Mouse (Mus musculus) heart, embryonic 13.5 days (tissue): ENCODE results near the gene Wdr86. TPM values are rescaled to one million over a fixed set of nuclear protein-coding genes. Genes with fewer than 3 reads are reported as not detected.

Source experiments
- ATAC-seq: fragments of 200-750 bp; cut with Nextera tagmentation; 2 replicates; pipeline ENCODE4 v1.8.0; 2017; ENCODE audit warnings: moderate TSS enrichment; ENCODE audit not compliant: insufficient number of reproducible peaks, low FRiP score, low TSS enrichment; ENCODE audit errors: extremely low read depth
- H3K27ac ChIP-seq: fragments of 300-500 bp; sonication (generic); replicated peaks from 2 replicates; pipeline ENCODE4 v1.5.1; 2015; ENCODE audit warnings: moderate library complexity, mild to moderate bottlenecking, inconsistent platforms
- H3K27me3 ChIP-seq: fragments of 300-500 bp; sonication (generic); replicated peaks from 2 replicates; pipeline ENCODE4 v1.6.1; 2015; ENCODE audit warnings: mild to moderate bottlenecking, inconsistent platforms
- H3K36me3 ChIP-seq: fragments of 300-500 bp; sonication (generic); 2 replicates; pipeline ENCODE4 v1.6.1; 2015; ENCODE audit warnings: mild to moderate bottlenecking, inconsistent platforms
- H3K4me1 ChIP-seq: fragments of 300-500 bp; sonication (generic); 2 replicates; pipeline ENCODE4 v1.6.1; 2015; ENCODE audit warnings: inconsistent platforms
- H3K4me2 ChIP-seq: fragments of 300-500 bp; sonication (generic); 2 replicates; pipeline ENCODE4 v1.6.1; 2015; ENCODE audit warnings: inconsistent platforms, mild to moderate bottlenecking, moderate library complexity
- H3K4me3 ChIP-seq: fragments of 300-500 bp; sonication (generic); 2 replicates; pipeline ENCODE4 v1.5.1; 2015; ENCODE audit warnings: moderate library complexity, mild to moderate bottlenecking, inconsistent platforms
- H3K9ac ChIP-seq: fragments of 300-500 bp; sonication (generic); 2 replicates; pipeline ENCODE4 v1.6.1; 2015; ENCODE audit warnings: inconsistent platforms, mild to moderate bottlenecking, moderate library complexity
- H3K9me3 ChIP-seq: fragments of 300-500 bp; sonication (generic); 2 replicates; pipeline ENCODE4 v1.6.1; 2016; ENCODE audit warnings: inconsistent platforms
- WGBS: fragments of 180-500 bp; shearing (Covaris S2); methylation state at CpG from one replicate; pipeline ENCODE4 v1.1.7; 2015; ENCODE audit warnings: mixed read lengths; 5-methylcytosine and 5-hydroxymethylcytosine counted together
- polyA plus RNA-seq: library from polyadenylated mRNA; unstranded; fragments of >200 nt; fragmentation: Nextera tagmentation; extraction: Ambion mirVana; gene quantifications from 2 replicates; pipeline ENCODE4 v1.2.1, GENCODE M21; 2015

Gene Wdr86
- polyA plus RNA-seq, 1 experiment from 2014 or later = 7.7 TPM

DNA sequence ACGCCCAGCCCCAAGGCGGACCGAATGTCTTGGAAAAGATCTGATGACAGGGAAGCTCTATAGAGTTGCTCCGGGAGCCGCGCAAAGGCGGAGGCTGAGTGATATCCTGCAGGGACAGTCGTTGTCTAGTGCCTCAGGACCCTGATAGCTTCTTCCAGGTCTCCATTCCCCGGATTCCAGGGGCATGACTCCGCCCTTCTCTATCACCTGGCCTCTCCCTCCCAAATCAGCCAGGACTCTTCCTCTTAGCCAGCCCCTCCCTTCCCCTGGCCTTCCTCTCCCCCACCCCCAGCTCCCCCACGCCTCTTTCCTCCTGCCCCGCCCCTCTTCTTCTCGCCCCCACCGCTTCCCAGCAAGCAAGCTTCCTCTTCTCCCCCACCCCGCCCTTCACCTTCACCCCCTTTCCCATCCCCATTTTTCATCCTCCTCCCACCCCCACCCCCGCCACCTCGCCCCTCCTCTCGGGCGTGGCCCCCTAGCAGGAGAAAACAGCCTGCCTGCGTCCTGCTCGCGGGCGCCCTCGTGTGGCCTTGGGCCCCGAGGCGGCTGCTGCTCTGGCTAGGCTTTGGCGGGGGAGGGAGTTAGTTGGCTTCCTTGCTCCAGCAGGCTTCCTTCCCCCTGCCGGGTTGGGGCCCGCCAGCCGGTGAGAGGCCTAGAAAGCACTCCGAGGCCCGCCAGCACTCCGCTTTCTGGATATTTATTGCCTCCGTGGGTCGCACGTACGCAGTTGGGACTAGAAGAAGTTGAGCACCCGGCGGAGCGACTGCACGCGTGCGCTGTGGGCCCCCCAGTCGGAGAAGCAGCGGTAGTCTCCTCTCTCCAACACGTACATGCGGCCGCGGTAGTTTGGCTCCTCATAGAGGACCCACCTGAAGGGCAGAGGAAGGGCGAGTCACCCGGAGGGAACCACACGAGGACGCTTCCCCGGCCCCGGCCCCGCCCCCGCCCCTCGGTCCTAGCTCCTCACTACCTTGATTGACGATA lies 20.1 kb upstream of the Wdr86 start:
- WGBS = 1% methylated on average over 59 of the region's 59 CpGs
- H3K4me1 ChIP-seq = peaks cover 42% of the 10 kb centered on the region
- peak; percentile 56 for ATAC-seq

GRCm38 (mm10) chr5:24749731-24750130 lies 19.2 kb upstream of the Wdr86 start:
- H3K4me2 ChIP-seq = peak overlapping the region; percentile 94
- peaks cover 42% of the 10 kb centered on the region for H3K4me1 ChIP-seq
- H3K27me3 ChIP-seq = no peaks in the 10 kb centered on the region; the same call in 1 of the 2 replicates
- no peak for ATAC-seq
- H3K36me3 ChIP-seq = no peaks in the 10 kb centered on the region
- peak overlapping the region; percentile 73 for H3K27ac ChIP-seq
- peak overlapping the region; percentile 69 for H3K4me3 ChIP-seq
- peak overlapping the region; percentile 94; the same call in 1 of the 2 replicates for H3K9ac ChIP-seq
- H3K9me3 ChIP-seq = no peaks in the 10 kb centered on the region
- 61% methylated on average over 5 of the region's 5 CpGs for WGBS

More for the DNA sequence above, 20.1 kb upstream of the Wdr86 start:
- H3K4me2 ChIP-seq = peak overlapping the region; percentile 94
- H3K9ac ChIP-seq = peak overlapping the region; percentile 94
- no peaks in the 10 kb centered on the region; the same call in 1 of the 2 replicates for H3K27me3 ChIP-seq
- H3K36me3 ChIP-seq = no peaks in the 10 kb centered on the region
- H3K4me3 ChIP-seq = peak overlapping the region; percentile 69
- peak overlapping the region; percentile 97 for H3K27ac ChIP-seq
- no peaks in the 10 kb centered on the region for H3K9me3 ChIP-seq

- H3K9me3 ChIP-seq = no peaks in the 10 kb centered on the region
- H3K4me3 ChIP-seq = no peak overlapping the region
- 23% methylated on average over 6 of the region's 6 CpGs for WGBS
- H3K27me3 ChIP-seq = no peaks in the 10 kb centered on the region; the same call in 1 of the 2 replicates
- H3K9ac ChIP-seq = peak overlapping the region; percentile 33; the same call in 1 of the 2 replicates
- ATAC-seq = no peak
- H3K4me1 ChIP-seq = peaks cover 37% of the 10 kb centered on the region
- no peaks in the 10 kb centered on the region for H3K36me3 ChIP-seq
- H3K27ac ChIP-seq = no peak overlapping the region
- H3K4me2 ChIP-seq = no peak overlapping the region
Observed at GRCm38 (mm10) chr5:24747533-24747932, 17.0 kb upstream of the Wdr86 start.

- Histone ChIP-seq H3K9ac (no peak overlapping the region), H3K27ac (no peak overlapping the region), H3K4me1 (peaks cover 40% of the 10 kb centered on the region), H3K4me2 (no peak overlapping the region), H3K9me3 (no peaks in the 10 kb centered on the region), H3K27me3 (no peaks in the 10 kb centered on the region; the same call in 1 of the 2 replicates), H3K4me3 (no peak overlapping the region), H3K36me3 (no peaks in the 10 kb centered on the region)
- no peak for ATAC-seq
- WGBS = 83% methylated on average over 10 of the region's 10 CpGs
Observed at GRCm38 (mm10) chr5:24743956-24744355, 13.4 kb upstream of the Wdr86 start.

DNA sequence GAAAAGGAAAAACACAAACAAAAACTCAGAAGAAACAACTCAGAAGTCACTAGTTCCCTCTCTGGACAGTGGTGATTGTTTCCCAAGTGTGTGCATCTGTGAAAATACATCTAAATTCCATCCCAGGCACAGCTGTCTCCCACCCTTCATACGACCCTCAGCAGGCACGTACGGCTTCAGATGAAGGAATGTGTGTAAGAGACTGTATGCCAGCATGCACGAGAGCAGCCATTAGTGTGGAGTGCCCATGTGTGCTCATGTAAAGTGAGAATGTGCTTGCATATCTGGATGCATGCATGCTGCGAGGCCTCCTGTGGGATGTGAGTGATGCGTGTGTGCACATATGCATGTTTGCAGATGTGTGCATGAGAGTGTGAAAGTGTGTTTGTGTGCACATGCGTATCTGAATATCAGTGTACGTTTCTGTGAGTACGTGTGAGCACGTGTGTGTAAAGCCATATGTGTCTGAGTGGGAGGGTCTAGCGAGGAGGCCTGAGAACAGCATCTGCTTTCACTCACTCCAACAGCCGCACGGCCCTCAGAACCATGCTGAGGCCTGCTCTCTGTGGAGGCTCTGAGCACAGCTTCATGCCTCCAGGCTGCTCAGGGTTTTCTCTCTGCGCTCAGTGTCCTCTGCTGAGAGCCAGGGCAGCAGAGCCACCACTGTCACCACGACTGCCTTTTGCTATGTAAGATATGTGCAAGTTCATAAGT lies 10.8 kb upstream of the Wdr86 start:
- 55% methylated on average over 15 of the region's 15 CpGs for WGBS
- no peak overlapping the region for H3K4me2 ChIP-seq
- H3K36me3 ChIP-seq = no peaks in the 10 kb centered on the region
- no peaks in the 10 kb centered on the region; the same call in 1 of the 2 replicates for H3K27me3 ChIP-seq
- no peak for ATAC-seq
- H3K9me3 ChIP-seq = no peaks in the 10 kb centered on the region
- no peak overlapping the region for H3K9ac ChIP-seq
- H3K4me1 ChIP-seq = peaks cover 33% of the 10 kb centered on the region
- H3K27ac ChIP-seq = peak overlapping the region; percentile 37; the same call in 1 of the 2 replicates
- no peak overlapping the region for H3K4me3 ChIP-seq

- H3K4me3 ChIP-seq = peak overlapping the region; percentile 29
- H3K9ac ChIP-seq = peak overlapping the region; percentile 69
- ATAC-seq = peak; percentile 51; the same call in 1 of the 2 replicates
- H3K36me3 ChIP-seq = no peaks in the 10 kb centered on the region
- H3K27me3 ChIP-seq = no peaks in the 10 kb centered on the region
- H3K4me2 ChIP-seq = peak overlapping the region; percentile 65
- peaks cover 33% of the 10 kb centered on the region for H3K4me1 ChIP-seq
- WGBS = 10% methylated on average over 15 of the region's 15 CpGs
- no peaks in the 10 kb centered on the region for H3K9me3 ChIP-seq
- H3K27ac ChIP-seq = peak overlapping the region; percentile 89
Observed at GRCm38 (mm10) chr5:24739141-24739753, 8.7 kb upstream of the Wdr86 start.

DNA sequence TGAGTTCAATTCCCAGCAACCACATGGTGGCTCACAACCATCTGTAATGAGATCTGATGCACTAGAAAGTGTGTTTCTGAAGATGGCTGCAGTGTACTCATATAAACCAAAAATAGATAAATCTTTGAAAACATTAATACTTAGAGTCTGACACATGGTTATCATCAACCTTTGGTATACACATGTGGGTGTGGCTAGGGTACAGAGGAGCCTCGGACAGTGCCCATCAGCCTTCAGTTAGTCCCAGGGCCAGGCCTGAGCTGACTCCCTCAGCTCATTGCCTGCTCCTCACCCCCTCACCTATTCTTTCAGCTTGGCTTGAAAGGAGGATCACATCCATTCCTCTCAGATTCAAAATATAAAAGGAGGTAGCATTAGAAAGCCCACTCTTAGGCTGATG lies 8.0 kb upstream of the Wdr86 start:
- 53% methylated on average over 1 of the region's 1 CpGs for WGBS

DNA sequence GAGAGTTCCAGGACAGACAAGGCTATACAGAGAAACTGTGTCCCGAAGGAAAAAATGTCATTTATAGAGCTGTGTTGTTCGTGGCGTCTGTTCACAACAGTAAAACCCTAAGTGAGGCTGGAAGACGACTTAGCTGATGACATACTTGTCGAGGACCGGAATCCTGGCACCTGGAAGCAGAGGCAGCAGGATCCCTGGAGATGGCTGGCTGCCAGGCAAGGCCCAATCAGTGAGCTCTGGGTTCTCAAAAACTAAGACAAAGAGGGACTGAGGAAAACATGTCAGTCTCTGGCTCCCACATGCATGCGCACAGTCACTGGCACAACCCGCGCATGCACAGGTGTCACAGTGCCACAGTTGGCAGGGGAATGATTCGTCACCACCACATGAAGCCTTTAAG lies 7.1 kb upstream of the Wdr86 start:
- Histone ChIP-seq H3K36me3 (no peaks in the 10 kb centered on the region), H3K27me3 (no peaks in the 10 kb centered on the region), H3K9me3 (no peaks in the 10 kb centered on the region), H3K4me2 (no peak overlapping the region), H3K27ac (no peak overlapping the region), H3K9ac (no peak overlapping the region), H3K4me3 (no peak overlapping the region), H3K4me1 (peaks cover 46% of the 10 kb centered on the region)
- 83% methylated on average over 10 of the region's 10 CpGs for WGBS
- no peak for ATAC-seq

More for the DNA sequence above, 8.0 kb upstream of the Wdr86 start:
- Histone ChIP-seq H3K4me2 (no peak overlapping the region), H3K36me3 (no peaks in the 10 kb centered on the region), H3K27me3 (no peaks in the 10 kb centered on the region), H3K9ac (0 out of 2 replicates have a peak overlapping the region, but pooled peaks have one; percentile 69), H3K4me3 (no peak overlapping the region), H3K9me3 (no peaks in the 10 kb centered on the region), H3K4me1 (peaks cover 37% of the 10 kb centered on the region), H3K27ac (peak overlapping the region; percentile 89)
- no peak for ATAC-seq

GRCm38 (mm10) chr5:24733771-24734426 lies 3.4 kb upstream of the Wdr86 start:
- Histone ChIP-seq H3K4me2 (no peak overlapping the region), H3K27me3 (peaks cover 29% of the 10 kb centered on the region), H3K36me3 (no peaks in the 10 kb centered on the region), H3K27ac (0 out of 2 replicates have a peak overlapping the region, but pooled peaks have one; percentile 30), H3K4me1 (peaks cover 49% of the 10 kb centered on the region), H3K9ac (no peak overlapping the region), H3K4me3 (no peak overlapping the region), H3K9me3 (no peaks in the 10 kb centered on the region)
- ATAC-seq = no peak
- 46% methylated on average over 7 of the region's 7 CpGs for WGBS

- Histone ChIP-seq H3K4me3 (no peak overlapping the region), H3K4me2 (peak overlapping the region; percentile 40), H3K27me3 (peaks cover 35% of the 10 kb centered on the region), H3K36me3 (no peaks in the 10 kb centered on the region), H3K4me1 (peaks cover 44% of the 10 kb centered on the region), H3K27ac (0 out of 2 replicates have a peak overlapping the region, but pooled peaks have one; percentile 8), H3K9me3 (no peaks in the 10 kb centered on the region), H3K9ac (no peak overlapping the region)
- 0 out of 2 replicates have a peak, but pooled peaks have one; percentile 15 for ATAC-seq
- WGBS = 4% methylated on average over 8 of the region's 8 CpGs
Observed at GRCm38 (mm10) chr5:24733134-24733533, 2.6 kb upstream of the Wdr86 start.
